Mouse (Mus musculus): ENCODE results near the gene Pakap.

DNA sequence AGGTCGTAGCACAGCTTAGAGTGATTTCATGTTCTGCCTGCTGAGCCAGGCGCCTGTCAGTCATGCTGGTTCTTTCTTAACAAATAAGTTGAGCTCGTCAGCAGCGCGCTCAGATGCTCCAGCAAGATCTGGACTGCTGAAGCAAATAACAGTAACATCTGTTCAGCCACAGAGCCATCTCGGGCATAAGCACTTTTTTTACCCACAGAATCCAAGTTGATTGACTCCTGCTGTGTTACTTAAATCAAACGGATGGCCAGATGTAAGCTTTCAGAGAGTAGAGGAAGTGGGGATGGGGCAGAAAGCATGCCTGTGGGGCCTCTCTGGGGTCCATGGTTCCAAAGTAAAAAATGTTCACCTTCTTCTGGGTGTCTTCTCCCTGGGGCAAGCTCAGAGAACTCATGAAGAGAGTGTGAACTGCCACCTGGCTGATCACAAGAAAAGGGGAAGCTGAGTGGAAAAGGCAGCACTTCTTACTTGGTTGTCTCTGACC is 152.9 kb downstream of the Pakap start:
- no peak for TF ChIP-seq CTCF (IDR thresholded peaks at IDR 0.05; ENCODE audit: control insufficient read depth, insufficient read depth, insufficient read length)
- no peak for TF ChIP-seq USF1 (IDR thresholded peaks at IDR 0.05; ENCODE audit: low read depth)
- no peak for TF ChIP-seq MYOG (IDR thresholded peaks at IDR 0.05; ENCODE audit: control insufficient read depth, extremely low read depth, insufficient read length)
